Mouse (Mus musculus) kidney, postnatal 36 days (tissue): ENCODE data around the gene Tubb2a.

Source experiments
- DNase-seq, 2 experiments: peaks; one replicate each; pipeline ENCODE4 v3.0.0; 2021 to 2022; ENCODE audit warnings: mixed read lengths in 2 of 2

Gene Tubb2a

GRCm38 (mm10) chr13:34047526-34047925 is 30.3 kb downstream of the Tubb2a start:
- no peak for DNase-seq

DNA sequence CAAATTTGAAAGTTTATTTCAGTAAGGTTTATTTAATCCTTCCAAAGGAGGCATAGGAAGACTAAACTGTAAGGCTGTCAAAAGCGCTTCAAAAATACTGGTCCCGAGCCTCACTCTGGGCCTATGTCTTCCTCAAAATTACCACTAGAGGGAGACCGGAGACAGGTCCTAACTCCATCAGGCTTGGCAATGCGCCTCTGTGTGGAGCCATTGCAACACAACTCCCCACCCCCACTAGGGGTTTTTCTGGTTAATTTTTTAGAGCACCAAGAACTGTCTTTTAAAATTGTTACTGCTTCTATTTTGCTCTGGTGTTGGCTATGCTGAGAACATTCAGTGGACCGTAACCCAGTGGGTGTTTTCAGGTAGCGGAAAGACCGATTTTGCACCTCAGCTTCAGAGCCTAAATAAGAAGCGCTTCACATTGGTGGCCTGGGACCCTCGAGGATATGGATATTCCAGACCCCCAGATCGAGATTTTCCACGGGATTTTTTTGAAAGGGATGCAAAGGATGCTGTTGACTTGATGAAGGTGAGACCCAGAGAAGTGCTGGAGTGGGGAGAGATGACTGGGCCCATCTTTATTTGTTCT is 31.3 kb downstream of the Tubb2a start:
- DNase-seq = peak; percentile 92 to 95

- DNase-seq = peak; percentile 79 to 89
Observed at GRCm38 (mm10) chr13:34045511-34046249, 32.1 kb downstream of the Tubb2a start.

DNA sequence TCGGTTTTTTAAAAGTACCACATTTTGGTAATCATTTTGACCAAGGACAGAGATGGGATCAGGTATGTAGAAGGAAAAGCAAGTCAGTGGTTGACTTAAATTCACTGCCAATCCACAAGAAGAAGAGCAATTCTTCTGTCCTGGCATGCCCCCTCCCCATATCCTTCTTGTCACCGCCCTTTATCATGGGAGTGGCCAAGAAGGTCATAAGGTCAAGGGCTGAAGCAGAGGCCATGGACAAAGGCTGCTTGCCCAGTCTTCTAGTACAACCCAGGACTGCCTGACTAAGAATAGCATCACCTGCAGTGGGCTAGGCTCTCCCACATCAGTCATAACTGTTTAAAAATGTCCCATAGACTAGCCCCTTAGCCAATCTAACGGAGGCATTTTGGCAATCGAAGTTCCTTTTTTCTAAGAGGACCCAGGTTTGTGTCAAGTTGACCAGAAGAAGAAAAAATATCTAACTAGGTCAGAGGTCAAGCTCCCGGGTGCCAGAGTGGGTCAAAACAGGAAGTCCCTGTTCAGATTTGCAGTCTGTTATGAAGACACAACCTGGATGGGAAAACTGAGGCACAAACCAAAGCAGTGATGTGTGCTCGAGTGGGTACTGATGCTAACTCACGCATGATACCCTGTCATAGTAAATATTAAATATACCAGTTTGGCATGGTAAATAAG is 34.0 kb downstream of the Tubb2a start:
- no peak for DNase-seq

- DNase-seq = peak in 1 of 2 experiments; percentile 64
Observed at GRCm38 (mm10) chr13:34040091-34040490, 37.7 kb downstream of the Tubb2a start.

GRCm38 (mm10) chr13:34038901-34039341 is 38.9 kb downstream of the Tubb2a start:
- peak; percentile 70 to 80 for DNase-seq

- DNase-seq = peak in 1 of 2 experiments; percentile 41
Observed at GRCm38 (mm10) chr13:34038056-34038432, 39.8 kb downstream of the Tubb2a start.

DNA sequence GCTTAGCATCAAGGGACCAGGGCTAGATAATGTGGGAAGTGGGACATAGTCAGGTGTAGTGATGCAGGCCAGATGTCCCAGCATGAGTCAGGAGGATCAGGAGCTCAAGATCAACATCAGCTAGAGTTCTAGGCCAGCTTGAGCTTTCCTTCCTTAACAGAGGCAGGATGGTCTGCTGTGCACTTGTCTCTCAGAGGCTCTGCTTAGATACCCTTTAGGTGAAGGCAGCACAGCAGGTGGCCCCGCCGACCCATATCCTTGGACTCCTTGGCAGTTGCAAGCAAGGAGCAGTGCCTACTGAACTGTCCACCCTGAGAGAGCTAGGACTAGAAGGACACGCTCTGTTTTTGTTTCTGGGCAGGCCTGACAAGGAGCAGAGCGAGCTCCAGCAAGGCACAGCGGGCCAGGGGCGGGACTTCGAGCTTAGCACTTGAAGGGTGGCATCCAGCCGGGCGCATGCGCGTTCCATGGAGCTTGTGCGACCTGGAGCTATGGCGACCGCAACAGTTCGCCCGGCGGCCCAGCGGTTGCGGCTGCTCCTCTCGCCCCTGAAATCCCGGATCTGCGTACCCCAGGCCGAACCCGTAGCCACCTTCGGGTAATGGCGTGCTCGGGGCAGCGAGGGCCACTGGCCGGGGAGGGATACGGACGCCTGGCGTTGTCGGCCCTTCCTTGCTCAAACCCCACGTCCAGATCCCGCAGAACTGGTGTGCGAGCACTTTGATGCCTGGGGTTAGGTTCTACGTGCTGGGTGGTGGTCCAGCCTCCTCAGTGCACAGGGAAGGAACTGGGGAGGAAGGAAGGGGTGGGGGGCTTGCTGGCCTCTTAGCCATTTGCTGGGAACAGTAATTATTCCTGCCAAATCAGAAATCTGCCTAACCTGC is 40.4 kb downstream of the Tubb2a start, which contains the start of gene Bphl:
Bphl (plus strand) TSS at position 426 of the 884 bp plus-strand sequence.
- DNase-seq = peak; percentile 98

- no peak for DNase-seq
Observed at GRCm38 (mm10) chr13:34036726-34037125, 41.1 kb downstream of the Tubb2a start.

DNA sequence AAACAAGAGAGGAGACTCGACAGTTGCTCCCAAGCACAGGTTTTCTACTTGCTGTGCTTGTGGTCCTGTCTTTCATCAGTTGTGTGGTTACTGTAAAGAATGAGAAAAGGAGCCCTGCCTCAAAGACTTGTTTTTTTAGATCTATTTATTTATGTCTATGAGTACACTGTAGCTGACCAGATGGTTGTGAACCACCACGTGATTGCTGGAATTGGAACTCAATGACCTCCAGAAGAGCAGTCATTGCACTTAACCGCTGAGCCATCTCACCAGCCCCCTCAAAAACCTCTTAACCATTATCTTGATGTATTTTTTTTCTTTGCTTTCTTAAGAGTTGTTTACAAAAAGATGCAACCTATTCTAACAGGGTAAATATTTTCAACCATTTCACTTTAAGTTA is 42.4 kb downstream of the Tubb2a start:
- peak; percentile 38 to 56 for DNase-seq

GRCm38 (mm10) chr13:34032041-34032440 is 45.8 kb downstream of the Tubb2a start:
- no peak for DNase-seq
